Mouse (Mus musculus) CD4-positive helper T cell, adult 2 months (primary cell): ENCODE results near the gene Wbp1l.

Source experiments
- DNase-seq: peaks from one replicate; pipeline ENCODE4 v3.0.0-alpha.2; 2012; ENCODE audit warnings: low read depth, missing footprints, low spot score

Gene Wbp1l

GRCm38 (mm10) chr19:46629807-46630206 lies 30.9 kb downstream of the Wbp1l start:
- DNase-seq: no peak

GRCm38 (mm10) chr19:46631637-46632036 lies 32.8 kb downstream of the Wbp1l start:
- no peak for DNase-seq

GRCm38 (mm10) chr19:46635766-46636165 lies 36.9 kb downstream of the Wbp1l start:
- no peak for DNase-seq

GRCm38 (mm10) chr19:46637598-46637997 lies 38.7 kb downstream of the Wbp1l start:
- DNase-seq: no peak

GRCm38 (mm10) chr19:46639053-46639452 lies 40.2 kb downstream of the Wbp1l start:
- DNase-seq: no peak

- no peak for DNase-seq
Measured at GRCm38 (mm10) chr19:46639496-46639895, 40.6 kb downstream of the Wbp1l start.

- no peak for DNase-seq
Measured at GRCm38 (mm10) chr19:46640780-46641179, 41.9 kb downstream of the Wbp1l start.

- DNase-seq: no peak
Measured at GRCm38 (mm10) chr19:46641420-46642085, 42.7 kb downstream of the Wbp1l start.

GRCm38 (mm10) chr19:46642136-46642753 lies 43.4 kb downstream of the Wbp1l start:
- no peak for DNase-seq

GRCm38 (mm10) chr19:46643236-46643635 lies 44.4 kb downstream of the Wbp1l start:
- DNase-seq: no peak

- no peak for DNase-seq
Measured at GRCm38 (mm10) chr19:46644343-46644792, 45.5 kb downstream of the Wbp1l start.

GRCm38 (mm10) chr19:46644793-46645602 lies 46.1 kb downstream of the Wbp1l start:
- DNase-seq: no peak

GRCm38 (mm10) chr19:46646041-46646481 lies 47.2 kb downstream of the Wbp1l start:
- no peak for DNase-seq

GRCm38 (mm10) chr19:46647254-46647653 lies 48.4 kb downstream of the Wbp1l start:
- DNase-seq: no peak

GRCm38 (mm10) chr19:46647850-46648249 lies 49.0 kb downstream of the Wbp1l start:
- DNase-seq: no peak

- DNase-seq: no peak
Measured at GRCm38 (mm10) chr19:46648565-46648964, 49.7 kb downstream of the Wbp1l start.

- no peak for DNase-seq
Measured at GRCm38 (mm10) chr19:46653188-46653587, 54.3 kb downstream of the Wbp1l start.

- peak; percentile 26 for DNase-seq
Measured at GRCm38 (mm10) chr19:46653616-46654235, 54.8 kb downstream of the Wbp1l start.

- no peak for DNase-seq
Measured at GRCm38 (mm10) chr19:46655626-46656025, 56.7 kb downstream of the Wbp1l start.

- DNase-seq: no peak
Measured at GRCm38 (mm10) chr19:46656151-46656840, 57.4 kb downstream of the Wbp1l start.

- DNase-seq: peak; percentile 48
Measured at GRCm38 (mm10) chr19:46657339-46658020, 58.6 kb downstream of the Wbp1l start.
